Mouse (Mus musculus): ENCODE results near the gene Klhl21. TPM values are rescaled to one million over a fixed set of nuclear protein-coding genes. Genes with fewer than 3 reads are reported as not detected.

The Klhl21 gene
- polyA plus RNA-seq, 1 experiment from 2014 or later = 10.2 TPM

DNA sequence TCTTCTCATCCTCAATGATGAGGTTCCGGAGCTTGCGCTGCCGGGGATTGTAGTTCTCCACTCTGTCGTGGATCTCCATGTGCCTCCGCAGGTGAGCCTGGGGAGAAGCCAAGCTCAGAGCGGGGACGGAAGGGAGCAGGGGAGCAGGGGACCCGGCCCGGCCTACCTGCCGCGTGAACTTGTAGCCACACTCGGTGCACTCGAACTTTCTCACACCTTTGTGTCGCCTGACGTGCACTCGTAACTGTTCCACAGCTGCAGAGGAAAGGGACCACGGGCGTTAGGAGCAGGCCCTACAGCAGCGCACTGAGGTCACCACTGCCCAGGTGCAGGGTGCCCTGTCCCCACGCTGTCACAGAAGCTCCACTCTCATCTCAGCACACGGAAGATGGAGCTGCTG lies 11.4 kb downstream of the Klhl21 start:
- DNase-seq (ENCODE audit: low spot score) = no peak

DNA sequence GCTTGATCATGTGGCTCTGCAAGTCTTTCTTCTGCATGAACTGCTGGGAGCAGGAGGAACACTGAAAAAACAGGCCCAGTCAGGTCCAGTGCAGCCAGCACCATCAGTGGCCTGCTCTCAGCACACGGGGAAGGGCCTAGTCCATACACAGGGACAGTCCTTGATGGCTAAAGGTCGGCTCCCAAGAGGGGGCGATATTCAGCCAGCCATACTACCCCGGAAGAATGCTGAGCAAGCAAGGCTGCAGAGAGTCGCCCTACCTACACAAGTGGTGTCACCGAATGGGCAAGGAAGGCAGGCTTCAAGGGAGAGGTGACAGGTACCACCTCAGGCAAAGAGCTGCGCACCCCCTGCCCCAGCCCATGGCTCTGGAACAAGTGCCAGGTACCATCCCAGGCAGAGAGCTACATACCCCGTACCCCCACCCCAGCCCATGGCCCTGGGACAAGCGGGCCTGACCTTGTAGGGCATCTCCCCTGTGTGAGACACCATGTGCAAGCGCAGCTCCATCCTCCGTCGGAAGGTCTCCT lies 13.0 kb downstream of the Klhl21 start:
- no peak for DNase-seq (ENCODE audit: low spot score)

DNA sequence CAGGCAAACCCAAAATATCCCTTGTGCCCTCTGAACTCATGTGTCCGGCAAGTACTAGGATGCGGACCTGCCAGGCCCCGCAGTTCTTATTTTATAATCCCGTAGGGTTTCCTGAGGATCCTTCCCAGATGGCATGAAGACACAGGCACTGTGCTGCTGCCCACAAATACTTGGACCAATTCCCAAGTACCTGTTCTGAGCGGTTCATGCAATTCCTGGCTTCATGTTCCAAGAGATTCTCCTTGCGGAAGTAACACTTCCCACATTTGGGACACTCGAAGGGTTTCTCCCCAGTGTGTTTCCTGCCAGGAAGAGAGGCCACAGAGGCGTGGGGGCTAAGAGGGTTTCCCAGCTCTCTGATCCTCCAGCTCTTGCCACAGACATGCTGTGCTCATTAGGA lies 13.9 kb downstream of the Klhl21 start:
- no peak for DNase-seq (ENCODE audit: low spot score)

DNA sequence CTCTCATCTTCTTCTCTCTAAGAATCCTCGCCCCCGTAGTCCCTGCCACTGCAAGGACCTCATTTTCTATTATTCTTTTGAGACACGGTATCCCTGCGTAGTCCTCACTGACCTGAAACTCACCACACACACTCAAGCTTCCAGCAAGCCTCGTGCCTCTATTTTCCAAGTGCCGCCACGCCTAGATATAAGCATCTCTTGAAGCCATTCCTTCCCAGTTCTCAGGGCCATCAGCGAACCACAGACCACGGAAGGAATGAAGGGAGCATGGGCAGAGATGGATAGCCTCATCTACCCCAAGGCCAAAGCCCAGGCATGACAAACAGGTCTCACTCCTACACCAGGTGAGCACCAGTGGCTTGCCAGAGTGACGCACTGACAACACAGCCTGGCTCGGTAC lies 15.9 kb downstream of the Klhl21 start:
- no peak for DNase-seq (ENCODE audit: low spot score)

DNA sequence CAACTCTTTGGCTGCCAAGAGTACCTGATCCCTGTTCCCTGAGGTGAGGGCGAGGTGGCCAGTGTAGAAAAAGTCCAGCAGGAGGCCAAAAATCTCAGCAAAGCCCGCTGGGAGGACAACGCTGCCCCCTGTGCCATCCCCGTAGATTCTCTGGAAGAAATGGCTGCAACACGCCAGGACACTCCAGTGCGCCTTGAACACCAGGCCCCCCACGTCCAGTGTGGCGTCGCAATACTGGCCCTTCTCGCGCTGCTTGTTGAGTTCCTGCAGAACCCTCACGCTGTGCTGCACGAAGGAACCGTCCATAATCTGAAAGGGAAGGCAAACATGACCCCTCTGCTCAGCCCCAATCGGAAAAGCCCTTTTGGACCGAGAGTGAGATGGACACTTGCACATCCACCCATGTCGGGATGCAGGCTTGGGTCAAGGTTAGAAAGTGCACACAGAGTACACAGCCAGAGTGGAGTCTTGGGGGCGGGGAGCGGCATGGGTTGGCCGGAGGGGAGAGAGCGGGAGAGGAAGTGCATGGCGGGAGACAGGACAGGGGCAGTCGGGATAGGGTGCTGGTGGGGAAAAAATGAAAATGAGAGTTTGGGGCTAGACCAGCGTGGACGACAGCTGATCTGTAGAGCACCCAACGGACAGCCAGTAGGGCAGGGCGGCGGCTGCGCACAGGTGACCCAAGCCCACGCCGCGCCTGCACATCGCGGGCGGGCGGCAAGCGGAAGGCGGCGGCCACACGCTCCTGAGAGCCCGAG lies 18.3 kb downstream of the Klhl21 start:
- no peak for DNase-seq (ENCODE audit: low spot score)

DNA sequence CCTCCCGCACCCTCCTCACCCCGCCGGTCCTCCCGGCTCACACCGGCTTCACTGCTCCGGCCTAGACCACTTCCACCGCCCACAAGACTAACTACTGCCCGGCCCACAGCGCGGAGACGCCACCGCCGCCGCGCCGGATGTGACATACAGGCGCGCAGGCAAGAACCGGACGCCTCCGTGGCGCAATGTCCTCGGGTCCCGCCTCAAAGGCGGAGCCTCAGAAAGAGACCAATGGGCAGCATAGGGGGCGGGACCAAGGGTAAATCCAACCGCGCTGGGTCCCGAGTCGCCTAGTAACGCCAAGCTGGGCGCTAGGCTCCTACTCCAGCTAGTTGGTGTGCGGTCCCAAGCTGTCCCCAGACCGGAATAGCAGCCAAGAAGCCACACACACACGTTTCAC lies 18.9 kb downstream of the Klhl21 start, which contains the start of gene Zbtb48:
Gene Zbtb48 (minus strand): TSS at position 148 of the 400 bp plus-strand sequence.
- peak; percentile 96 for DNase-seq (ENCODE audit: low spot score)

DNA sequence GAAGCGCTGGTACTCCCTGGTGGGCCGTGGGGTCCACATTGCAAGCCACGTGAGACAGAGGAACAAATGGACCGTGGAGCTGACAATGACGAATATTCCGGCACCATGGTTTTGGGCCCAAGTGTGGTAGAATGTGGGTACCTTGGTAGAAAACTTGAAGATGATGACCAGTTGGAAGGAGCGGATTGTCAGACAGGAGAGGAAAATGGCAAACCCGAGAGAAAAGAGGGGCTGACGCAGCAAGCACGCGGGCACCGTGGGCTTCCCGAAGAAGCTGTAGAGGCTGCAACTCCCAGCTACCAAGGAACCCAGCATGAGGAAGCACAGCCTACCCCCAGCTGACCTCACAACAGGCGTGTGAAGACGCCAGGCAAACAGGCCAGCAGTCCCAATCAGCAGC lies 19.9 kb downstream of the Klhl21 start:
- DNase-seq (ENCODE audit: low spot score) = no peak

DNA sequence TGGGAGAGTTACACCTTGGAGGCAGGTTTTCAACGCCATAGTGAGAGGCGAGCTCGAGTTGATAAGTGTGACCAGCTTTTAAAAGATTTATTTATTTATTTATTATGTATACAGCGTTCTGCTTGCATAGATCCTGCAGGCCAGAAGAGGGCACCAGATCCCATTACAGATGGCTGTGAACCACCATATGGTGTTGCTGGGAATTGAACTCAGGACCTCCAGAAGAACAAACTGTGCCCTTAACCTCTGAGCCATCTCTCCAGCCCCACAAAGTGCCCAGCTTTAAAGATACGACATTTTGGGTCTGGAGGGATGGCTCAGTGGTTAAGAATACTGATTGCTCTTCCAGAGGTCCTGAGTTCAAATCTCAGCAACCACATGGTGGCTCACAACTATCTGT lies 20.5 kb downstream of the Klhl21 start:
- no peak for DNase-seq (ENCODE audit: low spot score)

DNA sequence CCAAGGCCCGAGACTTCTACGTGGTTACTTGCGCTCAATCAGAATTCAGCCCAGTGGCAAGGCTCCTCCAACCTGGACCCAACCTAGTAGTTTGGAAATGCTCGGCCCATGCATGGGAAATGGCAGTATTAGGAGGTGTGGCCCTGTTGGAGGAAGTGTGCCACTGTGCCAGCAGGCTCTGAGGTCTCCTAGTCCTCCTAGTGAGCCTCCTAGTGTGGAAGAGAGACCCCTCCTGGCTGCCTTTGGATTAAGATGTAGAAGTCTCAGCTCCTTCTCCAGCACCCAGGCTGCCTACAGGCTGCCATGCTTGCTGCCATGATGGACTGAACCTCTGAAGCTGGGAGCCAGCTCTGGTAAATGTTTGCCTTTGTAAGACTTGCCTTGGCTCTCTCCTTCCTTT lies 21.4 kb downstream of the Klhl21 start:
- no peak for DNase-seq (ENCODE audit: low spot score)

DNA sequence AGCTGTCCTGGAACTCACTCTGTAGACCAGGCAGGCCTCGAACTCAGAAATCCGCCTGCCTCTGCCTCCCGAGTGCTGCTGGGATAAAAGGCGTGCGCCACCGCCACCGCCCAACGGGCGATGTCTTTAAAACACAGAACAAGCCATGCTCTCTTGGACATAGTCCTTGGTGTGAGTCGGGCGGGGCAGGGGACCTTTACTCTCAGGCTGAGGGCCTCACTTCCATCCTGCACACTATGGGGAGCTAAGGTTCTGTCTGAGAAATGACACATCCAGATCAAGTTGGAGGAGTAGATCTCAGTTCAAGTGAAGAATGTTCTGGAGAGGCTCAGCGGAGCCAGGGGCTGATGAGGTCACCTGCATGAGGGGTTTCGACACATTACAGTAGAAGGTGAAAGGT lies 24.3 kb downstream of the Klhl21 start:
- DNase-seq (ENCODE audit: low spot score) = no peak

DNA sequence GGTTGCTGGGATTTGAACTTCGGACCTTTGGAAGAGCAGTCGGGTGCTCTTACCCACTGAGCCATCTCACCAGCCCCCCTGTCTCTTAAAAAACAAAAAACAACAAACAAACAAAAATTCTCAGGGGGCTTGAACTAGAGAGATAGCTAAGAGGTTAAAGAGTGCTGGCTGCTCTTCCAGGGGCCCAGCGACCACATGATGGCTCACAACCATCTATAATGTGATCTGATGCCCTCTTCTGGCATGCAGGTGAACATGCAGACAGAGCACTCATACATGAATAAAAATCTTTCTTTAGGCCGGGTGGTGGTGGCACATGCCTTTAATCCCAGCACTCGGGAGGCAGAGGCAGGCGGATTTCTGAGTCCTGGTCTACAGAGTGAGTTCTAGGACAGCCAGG lies 27.9 kb downstream of the Klhl21 start:
- peak; percentile 17 for DNase-seq (ENCODE audit: low spot score)

DNA sequence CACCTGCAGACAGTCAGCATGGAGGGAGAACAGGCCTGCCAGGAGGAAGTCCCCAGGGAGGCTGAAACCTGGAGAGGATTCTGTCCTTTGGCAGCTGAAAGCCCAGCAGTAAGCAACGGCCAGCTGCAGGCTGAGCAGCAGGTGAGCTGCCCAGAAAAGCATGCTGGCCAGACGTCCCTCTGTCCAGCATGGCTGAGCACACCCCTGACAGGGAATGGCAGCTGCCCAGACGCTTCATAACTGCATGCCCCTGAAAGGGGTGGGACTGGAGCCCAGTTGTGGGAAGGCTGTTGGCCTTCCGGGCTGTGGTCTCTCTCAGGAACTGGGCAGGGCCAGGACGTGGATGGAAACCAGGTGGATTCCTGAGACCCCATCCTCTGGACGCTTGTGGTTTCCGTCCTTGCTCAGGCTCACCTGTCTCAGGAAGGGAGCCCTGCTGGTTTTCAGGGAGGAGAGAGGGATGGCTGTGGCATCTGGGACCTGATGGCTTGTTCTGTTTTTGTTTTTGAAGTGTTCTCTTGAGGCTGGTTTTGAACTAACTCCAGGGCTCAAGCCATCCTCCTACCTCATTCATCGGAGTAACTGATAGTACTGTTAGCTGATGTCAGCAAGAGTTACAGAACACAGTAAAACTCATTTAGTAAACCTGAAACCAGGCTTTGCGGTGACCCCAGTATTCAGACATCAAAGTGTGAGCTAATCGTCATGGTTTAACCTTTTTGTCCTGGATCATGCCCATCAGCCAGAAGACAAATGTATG lies 29.8 kb downstream of the Klhl21 start, which contains the start of gene Tas1r1:
Gene Tas1r1 (minus strand): TSS at position 344 of the 760 bp plus-strand sequence.
- no peak for DNase-seq (ENCODE audit: low spot score)

DNA sequence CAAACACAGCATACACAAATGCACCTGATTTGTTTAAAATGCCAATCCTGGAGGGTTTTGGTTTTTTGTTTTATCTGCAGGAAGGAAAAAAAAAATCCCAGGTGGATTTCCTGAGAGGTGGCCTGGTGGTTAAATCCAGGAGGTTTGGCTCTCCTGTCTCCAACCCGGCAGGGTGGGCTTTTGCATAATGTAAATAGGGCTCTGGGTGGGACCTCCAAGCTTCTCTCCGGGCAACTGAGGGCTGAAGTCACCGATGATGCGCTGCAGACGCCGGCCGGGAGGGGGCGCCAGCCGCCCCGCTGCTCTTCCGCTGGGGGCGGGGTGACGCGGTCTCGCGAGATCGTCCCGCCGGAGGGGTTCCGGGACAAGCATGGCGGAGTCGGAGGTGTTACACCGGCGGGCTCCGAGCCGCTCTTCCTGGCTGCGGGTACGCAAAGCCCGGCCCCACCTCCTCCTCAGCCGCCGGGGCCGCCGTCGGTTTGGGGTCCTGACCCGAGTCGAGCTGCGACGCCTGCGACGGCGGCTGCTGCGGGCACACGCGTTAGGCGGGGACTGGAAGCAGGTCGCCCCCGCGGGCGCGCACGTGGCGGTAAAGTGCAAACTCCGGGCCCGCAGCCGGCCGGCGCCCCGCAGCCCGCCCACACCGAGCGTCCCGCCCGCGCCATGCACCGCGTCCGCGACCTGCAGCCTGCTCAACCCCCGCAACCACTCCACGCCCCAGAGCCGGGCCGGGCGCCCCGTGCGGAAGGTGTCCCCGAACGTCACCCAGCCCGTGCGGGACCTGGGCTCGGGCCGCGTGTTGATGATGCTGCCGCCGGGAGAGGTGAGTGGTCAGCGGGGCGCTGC lies 30.6 kb downstream of the Klhl21 start, which contains the start of gene Nol9:
Gene Nol9 (plus strand): TSS at position 337 of the 846 bp plus-strand sequence.
- peak; percentile 94 for DNase-seq (ENCODE audit: low spot score)

DNA sequence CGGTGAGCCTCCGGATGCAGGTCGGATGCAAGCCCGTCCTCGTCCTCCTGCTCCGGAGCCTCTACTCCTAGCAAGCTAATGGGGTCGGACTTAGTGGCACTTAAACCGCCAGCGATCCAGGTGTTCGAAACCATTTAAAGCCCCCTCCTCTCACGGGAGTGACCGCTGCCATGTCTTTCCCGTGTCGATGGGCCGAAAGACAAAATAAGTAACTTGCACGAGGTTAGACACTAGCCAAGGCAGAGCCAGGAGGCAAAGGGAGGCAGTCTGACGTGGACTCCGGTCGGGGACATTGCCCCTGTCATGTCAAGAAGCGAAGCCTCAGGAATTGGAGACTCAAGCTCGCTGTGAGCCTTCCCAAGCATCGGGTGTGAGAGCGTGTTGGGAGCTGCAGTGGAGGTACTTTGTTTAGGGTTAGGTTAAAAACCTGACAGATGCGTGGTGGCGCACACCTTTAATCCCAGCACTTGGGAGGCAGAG lies 31.3 kb downstream of the Klhl21 start:
- peak; percentile 4 for DNase-seq (ENCODE audit: low spot score)

DNA sequence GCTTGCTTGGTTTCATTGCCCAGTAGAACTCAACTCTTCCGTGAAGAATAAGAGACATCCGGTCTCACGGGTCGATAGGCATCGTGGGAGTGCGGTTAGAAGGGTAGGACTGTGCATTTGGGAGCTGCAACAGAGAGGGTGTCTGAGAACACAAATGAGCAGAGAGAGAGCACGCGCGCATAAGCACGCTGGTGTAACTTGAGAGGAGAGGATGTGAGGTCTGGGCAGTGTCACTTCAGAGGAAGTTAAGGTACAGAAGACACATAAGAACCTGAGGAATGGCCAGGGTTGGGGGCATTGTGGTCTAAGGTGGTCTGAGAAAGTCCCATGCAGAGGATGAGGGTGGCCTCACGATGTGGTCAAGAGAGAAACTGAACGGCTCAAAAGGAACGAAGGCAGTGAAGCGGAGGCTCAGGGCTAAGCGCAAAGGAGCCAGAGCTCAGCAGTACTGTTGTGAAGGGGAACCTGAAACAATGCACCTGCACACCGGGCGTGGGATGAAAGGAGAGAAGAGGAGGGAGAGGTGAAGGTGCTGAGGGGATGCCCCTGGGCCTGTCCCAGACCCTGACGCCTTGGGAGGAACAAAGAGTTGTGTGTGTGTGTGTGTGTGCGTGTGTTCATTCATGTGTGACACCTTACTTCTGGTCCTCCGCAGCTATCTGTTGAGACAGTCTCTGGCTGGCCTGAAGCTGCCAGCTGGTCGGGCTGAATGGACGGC lies 33.5 kb downstream of the Klhl21 start:
- no peak for DNase-seq (ENCODE audit: low spot score)

DNA sequence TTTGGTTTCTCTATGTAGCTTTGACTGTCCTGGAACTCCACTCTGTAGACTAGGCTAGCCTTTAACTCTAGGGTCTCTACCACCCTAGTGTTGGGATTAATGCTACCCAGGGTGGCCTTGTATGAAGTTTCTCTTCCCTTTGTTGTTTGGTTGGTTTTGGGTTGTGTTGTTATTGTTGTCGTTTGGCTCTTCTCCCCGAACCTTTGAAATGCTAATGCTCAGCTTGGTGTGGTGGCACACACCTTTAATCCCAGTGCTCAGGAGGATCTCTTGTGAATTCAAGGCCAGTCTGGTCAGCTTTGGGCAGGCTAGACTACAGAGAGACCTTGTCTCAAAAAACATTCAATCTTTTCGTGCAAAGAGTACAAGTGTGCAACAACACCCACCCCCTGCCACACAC lies 34.6 kb downstream of the Klhl21 start:
- DNase-seq (ENCODE audit: low spot score) = no peak

DNA sequence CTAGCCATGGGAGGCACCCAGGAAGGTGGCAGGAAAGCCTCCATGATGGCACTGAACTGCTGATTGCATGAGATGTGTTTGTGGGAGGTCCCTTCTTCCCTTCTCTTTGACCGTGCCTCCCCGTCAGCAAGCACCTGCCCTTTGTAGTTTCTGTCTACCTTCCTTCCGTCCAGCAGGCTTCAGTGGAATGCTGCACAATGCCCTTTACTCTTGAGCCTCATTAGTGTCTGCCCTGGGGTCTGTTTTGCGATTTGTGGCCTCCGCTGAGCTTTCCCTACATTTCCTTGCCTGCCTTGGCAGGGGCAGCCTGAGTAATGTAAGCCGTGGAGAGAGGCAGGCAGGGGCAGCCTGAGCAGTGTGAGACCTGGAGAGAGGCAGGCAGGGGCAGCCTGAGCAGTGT lies 36.0 kb downstream of the Klhl21 start:
- DNase-seq (ENCODE audit: low spot score) = no peak

DNA sequence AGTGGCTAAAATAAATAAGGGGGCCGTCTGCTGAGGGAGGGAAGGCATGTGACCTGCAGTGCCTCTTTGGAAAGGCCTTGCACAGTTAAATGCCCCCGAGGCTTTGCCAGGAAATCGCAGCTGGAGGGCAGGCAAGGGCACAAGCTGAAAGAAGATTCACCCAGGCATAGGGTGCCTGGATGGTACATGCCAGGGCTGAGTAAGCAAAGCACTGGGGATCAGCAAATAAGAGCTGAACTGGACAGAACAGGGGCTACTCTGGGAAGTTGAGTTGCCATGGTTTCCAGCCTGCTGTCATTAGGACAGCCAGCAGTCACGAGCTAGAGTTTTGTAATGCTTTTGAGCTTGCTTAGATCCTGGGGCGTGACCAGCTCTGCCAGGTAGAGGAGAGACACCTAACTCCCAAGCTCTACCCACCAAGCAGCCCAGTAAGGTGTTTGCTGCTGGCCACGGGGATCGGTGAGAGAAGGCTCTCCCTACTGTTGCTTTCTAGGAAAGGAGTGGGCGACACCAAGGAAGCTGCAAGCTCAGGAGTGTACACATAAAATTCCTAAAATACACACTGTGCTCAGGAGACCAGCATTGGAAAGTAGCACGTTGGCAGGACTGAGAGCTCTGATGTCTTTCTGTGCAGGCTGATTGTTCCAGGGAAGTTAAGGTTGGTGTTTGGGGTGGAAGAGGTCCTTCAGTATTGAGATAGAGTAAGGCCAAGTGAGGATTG lies 53.9 kb downstream of the Klhl21 start:
- no peak for DNase-seq (ENCODE audit: low spot score)

DNA sequence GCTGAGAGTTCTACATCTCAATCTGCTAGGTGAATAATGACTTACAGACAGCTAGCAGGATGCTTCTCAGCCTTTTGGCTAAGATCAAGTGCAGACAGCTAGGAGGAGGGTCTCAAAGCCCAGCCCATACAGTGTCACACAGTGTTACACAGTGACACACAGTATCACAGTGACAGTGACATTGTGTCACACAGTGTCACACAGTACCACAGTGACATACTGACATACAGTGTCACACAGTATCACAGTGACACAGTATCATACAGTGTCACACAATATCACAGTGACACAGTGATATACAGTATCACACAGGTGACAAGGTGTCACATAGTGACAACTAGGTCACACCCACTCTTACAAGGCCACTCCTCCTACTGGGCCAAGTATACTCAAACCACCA lies 58.7 kb downstream of the Klhl21 start:
- DNase-seq (ENCODE audit: low spot score) = no peak

Data from thymus, postnatal 0 days (tissue).